Mouse (Mus musculus) layer of hippocampus, adult 2 months (tissue): Measurements from ENCODE around the gene Gm2a. TPM values are rescaled to one million over a fixed set of nuclear protein-coding genes. Genes with fewer than 3 reads are reported as not detected.
"Not testable (repeated sequence)": the region's sequence is repeated elsewhere in the genome, so short reads cannot be mapped to it uniquely, and the experiment has no call there.

Experiments
- DNase-seq, 2 experiments: peaks; one replicate each; pipeline ENCODE4 v3.0.0; 2022; ENCODE audit warnings: low spot score in 2 of 2
- H3K27ac ChIP-seq: fragments of 200-600 bp; 2 replicates; pipeline ENCODE4 v1.8.1; 2022
- H3K4me3 ChIP-seq: fragments of 200-600 bp; 2 replicates; pipeline ENCODE4 v1.8.1; 2022; ENCODE audit warnings: mild to moderate bottlenecking
- CTCF ChIP-seq: fragments of 200-600 bp; conservative IDR thresholded peaks from 2 replicates; pipeline ENCODE4 v1.8.1; 2022; ENCODE audit warnings: antibody characterized with exemption, mild to moderate bottlenecking, moderate library complexity
- total RNA-seq, 2 experiments: library from RNA; stranded (reverse); gene quantifications; 2 replicates each; pipeline ENCODE4 v1.2.3; 2021

Gene Gm2a
- total RNA-seq, 2 experiments from 2014 or later: 29.9 to 30.8 TPM

DNA sequence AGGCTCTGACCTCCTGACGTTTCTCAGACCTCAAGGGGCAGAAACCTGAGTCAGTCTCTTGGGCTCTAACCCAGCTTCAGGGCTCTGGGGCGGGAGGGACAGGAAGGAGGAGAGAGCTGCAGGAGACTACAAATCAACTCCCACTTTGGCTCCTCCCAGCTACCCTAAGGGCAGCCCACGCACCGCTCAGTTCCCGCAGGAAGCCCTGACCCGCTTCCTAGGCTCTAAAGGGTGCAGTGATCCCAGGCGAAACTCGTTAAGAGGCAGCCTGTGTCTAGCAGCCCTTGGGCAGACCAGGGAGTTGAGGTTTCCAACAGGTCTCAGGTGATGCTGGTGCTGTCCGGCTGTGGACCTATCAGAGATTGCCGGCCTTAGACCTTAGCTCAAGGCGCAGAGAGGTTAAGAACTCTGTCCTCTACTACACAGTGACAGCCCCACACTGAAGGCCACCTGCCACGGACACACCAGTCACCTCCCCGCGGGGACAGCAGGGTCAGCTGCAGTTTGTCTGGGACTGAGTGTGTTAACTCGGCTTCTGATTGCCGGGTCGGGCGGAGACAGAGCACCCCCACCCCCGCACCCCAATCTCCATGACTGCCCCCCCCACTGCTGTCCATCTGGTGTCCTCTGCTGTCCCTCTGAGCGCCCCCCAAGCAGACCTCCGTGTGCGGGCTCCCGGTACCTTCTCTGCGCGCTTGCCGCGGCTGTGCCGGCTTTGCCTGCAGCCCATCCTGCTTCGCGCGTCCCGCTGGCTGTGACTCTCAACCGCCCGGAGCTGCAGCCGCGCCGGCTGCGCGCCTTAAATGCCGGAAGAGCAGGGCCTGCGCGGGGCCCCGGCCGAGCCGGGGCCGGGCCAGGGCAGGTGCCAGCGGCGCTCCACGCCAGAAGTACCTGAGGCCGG, 20.3 kb upstream of the Gm2a start, which contains the start of gene Ccdc69:
Gene Ccdc69 (minus strand): TSS at position 801 of the 901 bp plus-strand sequence.
- peak within 1 kb of the TSS; percentile 48; the same call in 1 of the 2 replicates for H3K27ac ChIP-seq
- H3K4me3 ChIP-seq: peak within 1 kb of the TSS; percentile 51
- no peak for DNase-seq
- no peak for TF ChIP-seq CTCF

DNA sequence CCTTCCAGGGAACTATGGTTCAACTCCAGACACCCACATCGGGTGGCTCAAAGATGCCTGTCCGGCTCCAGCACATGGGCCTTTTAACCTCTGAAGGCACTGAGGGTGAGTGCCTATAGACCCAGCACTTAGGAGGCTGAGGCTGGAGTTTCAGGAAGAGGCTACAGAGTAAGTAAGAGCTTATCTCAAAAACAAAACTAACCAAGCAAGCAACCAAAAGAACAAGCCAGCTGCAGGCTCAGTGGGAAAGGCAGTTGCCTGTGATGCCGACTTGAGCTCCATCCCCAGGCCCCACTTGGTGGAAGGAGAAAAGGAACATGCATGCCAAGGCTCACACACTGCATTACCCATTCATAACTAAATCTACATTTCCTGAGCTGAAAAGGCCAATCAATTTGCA, 19.4 kb upstream of the Gm2a start:
- no peak for TF ChIP-seq CTCF
- Histone ChIP-seq H3K4me3 (no peak overlapping the region), H3K27ac (no peak overlapping the region)
- DNase-seq: no peak

DNA sequence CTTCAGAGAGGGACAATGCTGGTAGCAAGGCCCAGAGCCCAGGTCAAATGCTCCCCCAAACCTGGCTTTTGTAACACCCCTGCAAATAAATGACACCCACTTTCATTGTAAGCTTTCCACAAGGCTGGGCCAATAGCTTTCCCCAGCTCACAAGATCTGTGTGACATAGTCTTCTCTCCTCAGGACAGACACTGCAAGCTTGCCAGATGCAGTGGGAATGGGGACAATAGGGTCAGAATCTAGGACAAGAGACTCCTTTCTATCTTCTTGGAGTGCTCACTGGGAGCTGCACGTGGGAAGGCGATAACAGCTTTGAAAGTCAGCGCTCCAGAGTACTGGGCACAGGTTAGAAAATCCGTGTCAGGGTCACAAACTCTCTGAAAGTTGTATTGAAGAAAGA, 18.7 kb upstream of the Gm2a start:
- TF ChIP-seq CTCF: no peak
- no peak for DNase-seq
- no peak overlapping the region for H3K4me3 ChIP-seq

DNA sequence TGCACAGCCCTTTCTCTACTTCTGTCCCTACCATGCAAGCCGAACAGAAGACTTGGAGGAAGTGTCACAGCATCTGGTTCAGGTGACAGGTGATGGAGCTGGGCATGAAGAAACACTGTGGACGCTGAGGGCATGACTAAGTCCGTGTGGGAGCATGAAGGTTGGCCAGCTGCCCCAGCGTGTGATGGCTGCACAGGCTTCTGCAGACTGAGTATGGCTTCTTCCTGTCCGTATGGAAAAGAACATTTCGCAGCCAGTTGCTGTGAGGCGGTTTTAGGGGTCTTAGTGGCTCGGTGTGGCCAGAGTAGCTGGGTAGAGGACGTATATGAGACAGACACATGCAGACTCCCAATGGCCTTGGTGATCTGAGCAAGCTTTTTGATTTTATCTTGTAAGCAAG, 16.7 kb upstream of the Gm2a start:
- DNase-seq: no peak
- TF ChIP-seq CTCF: no peak
- Histone ChIP-seq H3K4me3 (no peak overlapping the region), H3K27ac (no peak overlapping the region)

More for the DNA sequence above, 18.7 kb upstream of the Gm2a start:
- H3K27ac ChIP-seq: no peak overlapping the region

DNA sequence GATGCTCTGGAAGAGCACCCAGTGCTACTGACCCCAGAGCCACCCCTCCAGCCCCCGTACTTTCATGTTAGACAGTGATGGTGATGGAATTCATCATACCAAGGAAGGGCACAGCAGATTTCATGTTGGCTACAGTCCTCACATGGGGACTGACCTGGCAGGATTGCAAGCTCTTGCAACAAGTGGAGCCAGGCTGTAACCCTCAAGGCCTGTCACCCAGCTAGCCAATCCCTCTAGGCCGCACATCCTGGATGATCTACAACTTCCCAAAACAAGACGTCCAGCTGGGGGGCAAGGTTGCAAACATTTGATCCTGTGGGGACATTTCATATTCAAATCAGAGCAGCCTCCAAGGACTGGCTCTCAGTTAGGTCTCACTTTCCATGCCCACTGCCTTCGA, 13.3 kb upstream of the Gm2a start:
- no peak for TF ChIP-seq CTCF
- no peak overlapping the region for H3K4me3 ChIP-seq
- no peak for DNase-seq
- H3K27ac ChIP-seq: no peak overlapping the region

DNA sequence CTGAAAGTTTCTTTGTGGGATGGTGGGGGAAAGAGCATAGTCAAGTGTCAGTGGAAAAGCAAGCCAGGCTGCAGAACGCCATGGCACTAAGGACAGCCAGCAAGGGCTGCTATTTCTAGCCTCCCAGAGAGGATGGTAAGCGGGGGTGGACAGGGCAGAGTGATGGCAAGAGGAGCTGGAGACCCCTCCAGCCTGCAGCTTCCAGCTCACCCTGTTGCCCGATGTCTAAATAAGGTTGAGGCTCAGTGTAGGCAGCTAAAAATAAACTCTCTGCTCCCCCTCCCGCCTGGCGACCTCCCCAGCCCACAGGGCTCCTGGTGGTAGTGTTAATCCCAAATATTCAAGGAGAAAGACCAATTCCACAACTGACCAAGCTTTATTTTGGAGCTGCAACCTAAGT, 12.5 kb upstream of the Gm2a start:
- H3K27ac ChIP-seq: no peak overlapping the region
- DNase-seq: no peak
- no peak for TF ChIP-seq CTCF
- H3K4me3 ChIP-seq: no peak overlapping the region

DNA sequence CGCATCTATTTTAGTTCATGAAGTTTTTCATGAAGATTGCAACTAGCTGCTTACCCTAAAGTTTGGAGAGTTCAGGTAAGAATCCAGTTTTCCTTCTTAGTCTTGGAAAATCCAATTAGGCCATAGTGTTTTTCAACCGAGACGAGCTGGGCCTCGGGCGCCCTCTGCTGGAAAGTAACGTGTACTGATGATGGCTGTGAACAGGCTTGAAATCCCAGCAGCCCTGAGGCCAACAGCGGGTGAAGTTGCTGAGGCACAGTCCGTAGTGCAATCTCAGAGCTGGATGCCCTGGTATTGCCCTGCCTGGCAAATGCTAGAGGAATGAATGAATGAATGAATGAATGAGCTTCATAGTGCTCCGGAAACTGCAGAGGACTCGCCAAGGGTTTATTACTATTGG, 10.9 kb upstream of the Gm2a start:
- peak; percentile 97 for TF ChIP-seq CTCF
- Histone ChIP-seq H3K4me3 (no peak overlapping the region), H3K27ac (no peak overlapping the region)
- peak; percentile 44 to 78 for DNase-seq

DNA sequence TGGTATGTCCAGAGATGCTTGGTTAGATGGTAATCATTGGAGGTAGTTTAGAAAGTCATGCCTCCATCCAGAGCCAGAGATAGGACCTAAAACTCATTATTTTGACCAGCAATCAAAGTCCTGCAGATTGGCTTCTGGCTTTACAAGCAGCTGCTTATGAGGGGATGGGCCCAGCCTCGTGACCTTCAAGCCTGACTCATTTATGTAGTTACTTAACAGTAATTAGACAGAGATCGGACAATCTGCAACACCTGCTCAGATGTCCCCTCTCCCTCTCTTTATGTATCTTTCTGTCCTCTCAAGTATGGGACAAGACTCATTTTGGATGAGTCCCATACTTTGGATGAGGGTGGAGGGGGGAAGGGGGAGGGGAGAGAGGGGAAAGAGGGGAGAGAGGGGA, 8.0 kb upstream of the Gm2a start:
- no peak for TF ChIP-seq CTCF

DNA sequence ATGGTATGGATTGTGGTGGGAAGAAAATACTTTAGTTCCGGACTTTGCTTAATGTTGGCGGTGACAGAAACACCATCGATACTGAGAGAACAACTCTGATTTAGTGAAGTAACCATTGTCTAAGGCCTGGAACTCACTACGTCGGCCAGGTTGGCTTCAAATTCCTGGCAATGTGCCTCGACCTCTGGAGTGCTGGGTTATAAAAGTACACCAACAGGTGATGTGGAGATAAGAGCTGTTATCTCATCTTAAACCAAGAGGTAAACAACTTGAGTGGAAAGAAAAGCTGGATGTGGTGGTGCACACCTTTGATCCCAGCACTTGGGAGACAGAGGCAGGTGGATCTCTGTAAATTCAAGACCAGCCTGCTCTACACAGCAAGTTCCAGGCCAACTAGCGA, 4.8 kb upstream of the Gm2a start:
- no peak for TF ChIP-seq CTCF
- DNase-seq: no peak
- no peak overlapping the region for H3K27ac ChIP-seq
- no peak overlapping the region for H3K4me3 ChIP-seq

More for the DNA sequence above, 8.0 kb upstream of the Gm2a start:
- no peak for DNase-seq
- H3K4me3 ChIP-seq: no peak overlapping the region
- H3K27ac ChIP-seq: no peak overlapping the region

DNA sequence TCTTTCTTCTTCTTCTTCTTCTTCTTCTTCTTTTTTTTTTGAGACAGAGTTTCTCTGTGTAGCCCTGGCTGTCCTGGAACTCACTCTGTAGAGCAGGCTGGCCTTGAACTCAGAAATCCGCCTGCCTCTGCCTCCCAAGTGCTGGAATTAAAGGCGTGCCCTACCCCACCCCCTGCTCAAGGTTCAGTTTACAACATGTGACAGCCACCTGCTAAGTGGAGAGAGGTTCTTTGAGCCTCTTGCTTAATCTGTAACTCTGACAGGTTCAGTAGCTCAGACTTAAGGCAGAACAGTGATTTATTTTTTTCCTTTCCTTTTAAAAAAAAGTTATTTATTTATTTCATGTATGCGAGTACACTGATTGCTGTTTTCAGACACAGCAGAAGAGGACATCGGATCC, 1.6 kb upstream of the Gm2a start:
- H3K27ac ChIP-seq, H3K4me3 ChIP-seq, DNase-seq: not testable (repeated sequence)

DNA sequence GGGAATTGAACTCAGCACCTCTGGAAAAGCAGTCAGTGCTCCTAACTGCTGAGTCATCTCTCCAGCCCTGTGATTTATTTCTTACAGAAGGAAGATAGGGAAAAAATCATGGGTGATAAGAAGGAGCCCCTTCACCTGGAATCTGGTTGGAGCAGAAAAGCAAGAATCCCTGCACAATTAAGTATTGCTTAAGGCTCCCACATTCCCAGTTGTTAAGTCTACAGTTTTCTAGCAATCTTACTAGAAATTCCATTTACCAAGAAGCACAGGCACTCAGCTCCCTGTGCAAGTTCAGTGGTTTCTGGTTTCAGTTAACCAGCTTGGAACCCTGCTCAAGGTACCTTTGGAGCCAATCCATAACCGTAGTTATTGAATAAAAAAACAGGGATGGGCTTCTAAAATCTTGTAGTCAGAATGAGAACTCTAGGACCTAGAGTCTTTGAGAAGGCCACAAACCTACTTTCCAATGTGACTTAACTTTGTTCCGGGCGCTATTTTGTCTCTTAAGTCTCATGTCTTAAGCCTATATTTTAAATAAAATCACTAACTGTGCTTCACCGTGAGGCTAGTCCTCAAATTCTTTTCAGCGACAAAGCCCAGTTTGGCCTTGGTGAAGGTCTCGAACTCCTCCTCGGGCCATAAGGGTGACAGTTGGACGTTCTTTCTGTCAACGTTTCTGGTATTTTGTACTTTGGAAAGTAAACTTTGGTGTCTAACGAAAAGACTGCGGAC, 1.0 kb upstream of the Gm2a start:
- peak overlapping the region; percentile 61; the same call in 1 of the 2 replicates for H3K27ac ChIP-seq
- TF ChIP-seq CTCF: no peak
- H3K4me3 ChIP-seq: peak overlapping the region; percentile 37
- no peak for DNase-seq

DNA sequence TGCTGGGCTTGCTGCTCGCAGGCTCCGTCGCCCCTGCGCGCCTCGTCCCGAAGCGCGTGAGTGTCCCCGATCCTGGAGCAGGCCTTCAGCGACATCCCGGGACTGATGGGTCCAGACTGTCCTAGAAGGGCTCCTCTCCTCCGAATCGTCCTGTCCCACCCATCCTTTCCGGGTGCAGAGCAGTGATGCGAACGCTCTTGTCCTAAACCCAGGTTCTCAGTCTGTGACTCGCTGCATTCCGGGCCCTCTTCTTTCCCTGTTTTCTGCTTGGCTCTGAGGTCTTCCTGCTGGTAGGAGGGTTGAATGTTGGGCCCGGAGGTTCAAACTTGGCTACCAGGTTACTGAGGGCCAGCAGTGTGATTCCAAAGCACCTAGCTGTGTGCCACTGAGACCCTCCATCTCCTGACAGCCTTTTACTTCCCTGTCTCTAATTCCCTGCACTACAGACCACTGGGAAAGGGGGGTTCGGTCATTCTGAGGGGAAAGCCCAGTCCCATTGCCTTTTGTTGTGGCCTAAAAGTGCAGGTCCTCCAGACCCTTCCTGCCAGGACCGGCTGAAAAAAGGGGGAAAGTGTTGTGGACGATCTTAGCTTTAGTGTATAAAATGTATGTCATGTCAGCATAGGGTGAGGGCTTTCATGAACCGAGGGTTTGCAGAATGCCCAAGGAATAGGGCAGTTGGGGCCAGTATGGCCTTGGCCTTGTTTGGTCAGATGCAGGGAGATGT, 437 bp downstream of the Gm2a start:
- DNase-seq: no peak
- no peak for TF ChIP-seq CTCF
- H3K4me3 ChIP-seq: peak overlapping the region; percentile 63
- H3K27ac ChIP-seq: peak overlapping the region; percentile 92
